Mouse (Mus musculus) neural tube, embryonic 11.5 days (tissue): ENCODE data around the gene Cmklr1. TPM values are rescaled to one million over a fixed set of nuclear protein-coding genes. Genes with fewer than 3 reads are reported as not detected.

Source experiments
- ATAC-seq: fragments of 200-750 bp; cut with Nextera tagmentation; 2 replicates; pipeline ENCODE4 v1.8.0; 2017; ENCODE audit warnings: moderate number of reproducible peaks, mild to moderate bottlenecking, moderate TSS enrichment, moderate library complexity; ENCODE audit not compliant: insufficient read depth, low FRiP score, low TSS enrichment
- DNase-seq: peaks from one replicate; pipeline ENCODE4 v3.0.0-alpha.2; 2015; ENCODE audit warnings: low spot score
- H3K27ac ChIP-seq: fragments of 300-500 bp; sonication (generic); 2 replicates; pipeline ENCODE4 v1.5.1; 2014; ENCODE audit warnings: low read depth, mild to moderate bottlenecking, low read length
- H3K27me3 ChIP-seq: fragments of 300-500 bp; sonication (generic); 2 replicates; pipeline ENCODE4 v1.6.1; 2014; ENCODE audit warnings: mild to moderate bottlenecking, low read length, mixed read lengths; ENCODE audit not compliant: control insufficient read depth, insufficient read depth
- H3K36me3 ChIP-seq: fragments of 300-500 bp; sonication (generic); 2 replicates; pipeline ENCODE4 v1.6.1; 2014; ENCODE audit warnings: mild to moderate bottlenecking, low read length, moderate library complexity, mixed read lengths; ENCODE audit not compliant: control insufficient read depth, insufficient read depth
- H3K4me1 ChIP-seq: fragments of 300-500 bp; sonication (generic); 2 replicates; pipeline ENCODE4 v1.6.1; 2014; ENCODE audit warnings: low read length, mixed read lengths; ENCODE audit not compliant: control insufficient read depth, insufficient read depth
- H3K4me2 ChIP-seq: fragments of 300-500 bp; sonication (generic); 2 replicates; pipeline ENCODE4 v1.6.1; 2014; ENCODE audit warnings: low read depth, mild to moderate bottlenecking, moderate library complexity
- H3K4me3 ChIP-seq: fragments of 300-500 bp; sonication (generic); 2 replicates; pipeline ENCODE4 v1.5.1; 2014; ENCODE audit warnings: low read depth, low read length
- H3K9ac ChIP-seq: fragments of 300-500 bp; sonication (generic); 2 replicates; pipeline ENCODE4 v1.6.1; 2014; ENCODE audit warnings: mild to moderate bottlenecking, low read length
- H3K9me3 ChIP-seq: fragments of 300-500 bp; sonication (generic); 2 replicates; pipeline ENCODE4 v1.6.1; 2016; ENCODE audit warnings: low read length; ENCODE audit not compliant: control insufficient read depth
- WGBS: fragments of 180-500 bp; shearing (Covaris S2); extraction: QIAGEN DNeasy Blood & Tissue Kit; methylation state at CpG from one replicate; pipeline ENCODE4 v1.1.7; 2014; 5-methylcytosine and 5-hydroxymethylcytosine counted together
- polyA plus RNA-seq: library from polyadenylated mRNA; unstranded; fragments of >200 nt; fragmentation: Nextera tagmentation; extraction: Ambion mirVana; gene quantifications from 2 replicates; pipeline ENCODE4 v1.2.1, GENCODE M21; 2014

Gene Cmklr1
- polyA plus RNA-seq, 1 experiment from 2014 or later = 1.8 TPM

GRCm38 (mm10) chr5:113634024-113634651, 16.1 kb downstream of the Cmklr1 start:
- 42% methylated on average over 13 of the region's 13 CpGs for WGBS
- Histone ChIP-seq H3K36me3 (no peaks in the 10 kb centered on the region), H3K4me2 (no peak overlapping the region), H3K4me3 (no peak overlapping the region), H3K4me1 (peaks cover 4% of the 10 kb centered on the region), H3K27ac (no peak overlapping the region), H3K9ac (no peak overlapping the region), H3K9me3 (no peaks in the 10 kb centered on the region), H3K27me3 (no peaks in the 10 kb centered on the region)
- DNase-seq (no peak), ATAC-seq (no peak)

- Histone ChIP-seq H3K4me2 (no peak overlapping the region), H3K27me3 (no peaks in the 10 kb centered on the region), H3K4me1 (peaks cover 4% of the 10 kb centered on the region), H3K36me3 (no peaks in the 10 kb centered on the region), H3K9me3 (no peaks in the 10 kb centered on the region), H3K9ac (no peak overlapping the region), H3K4me3 (no peak overlapping the region), H3K27ac (no peak overlapping the region)
- 40% methylated on average over 9 of the region's 9 CpGs for WGBS
- DNase-seq (no peak), ATAC-seq (no peak)
These were observed 17.1 kb downstream of the Cmklr1 start for GRCm38 (mm10) chr5:113633037-113633714.

GRCm38 (mm10) chr5:113630116-113630515, 20.1 kb downstream of the Cmklr1 start:
- 63% methylated on average over 10 of the region's 10 CpGs for WGBS
- Histone ChIP-seq H3K27ac (no peak overlapping the region), H3K27me3 (no peaks in the 10 kb centered on the region), H3K4me3 (no peak overlapping the region), H3K36me3 (no peaks in the 10 kb centered on the region), H3K4me2 (no peak overlapping the region), H3K9me3 (no peaks in the 10 kb centered on the region), H3K4me1 (peaks cover 6% of the 10 kb centered on the region), H3K9ac (no peak overlapping the region)
- ATAC-seq (no peak), DNase-seq (no peak)

GRCm38 (mm10) chr5:113629248-113629647, 21.0 kb downstream of the Cmklr1 start:
- ATAC-seq = no peak
- no peak for DNase-seq
- Histone ChIP-seq H3K4me3 (no peak overlapping the region), H3K4me1 (peaks cover 3% of the 10 kb centered on the region), H3K27ac (no peak overlapping the region), H3K9me3 (no peaks in the 10 kb centered on the region), H3K9ac (no peak overlapping the region), H3K4me2 (no peak overlapping the region), H3K27me3 (no peaks in the 10 kb centered on the region), H3K36me3 (no peaks in the 10 kb centered on the region)
- 93% methylated on average over 3 of the region's 3 CpGs for WGBS

GRCm38 (mm10) chr5:113627820-113628437, 22.3 kb downstream of the Cmklr1 start:
- H3K9me3 ChIP-seq = no peaks in the 10 kb centered on the region
- H3K9ac ChIP-seq = no peak overlapping the region
- H3K27ac ChIP-seq = no peak overlapping the region
- no peak overlapping the region for H3K4me2 ChIP-seq
- peaks cover 5% of the 10 kb centered on the region; the same call in 1 of the 2 replicates for H3K4me1 ChIP-seq
- H3K4me3 ChIP-seq = no peak overlapping the region
- WGBS = 60% methylated on average over 11 of the region's 11 CpGs
- no peaks in the 10 kb centered on the region for H3K27me3 ChIP-seq
- DNase-seq = no peak
- H3K36me3 ChIP-seq = no peaks in the 10 kb centered on the region
- ATAC-seq = no peak

GRCm38 (mm10) chr5:113626991-113627390, 23.2 kb downstream of the Cmklr1 start:
- ATAC-seq = no peak
- WGBS = 81% methylated on average over 5 of the region's 5 CpGs
- peaks cover 5% of the 10 kb centered on the region; the same call in 1 of the 2 replicates for H3K4me1 ChIP-seq

GRCm38 (mm10) chr5:113626352-113626751, 23.9 kb downstream of the Cmklr1 start:
- Histone ChIP-seq H3K4me1 (peaks cover 5% of the 10 kb centered on the region; the same call in 1 of the 2 replicates), H3K27me3 (no peaks in the 10 kb centered on the region), H3K27ac (no peak overlapping the region), H3K36me3 (no peaks in the 10 kb centered on the region), H3K9me3 (no peaks in the 10 kb centered on the region), H3K4me3 (no peak overlapping the region), H3K9ac (no peak overlapping the region), H3K4me2 (no peak overlapping the region)
- ATAC-seq (no peak), DNase-seq (no peak)
- WGBS = 83% methylated on average over 8 of the region's 8 CpGs

More at GRCm38 (mm10) chr5:113626991-113627390, 23.2 kb downstream of the Cmklr1 start:
- Histone ChIP-seq H3K27me3 (no peaks in the 10 kb centered on the region), H3K4me2 (no peak overlapping the region), H3K9me3 (no peaks in the 10 kb centered on the region), H3K9ac (no peak overlapping the region), H3K27ac (no peak overlapping the region), H3K4me3 (no peak overlapping the region), H3K36me3 (no peaks in the 10 kb centered on the region)
- no peak for DNase-seq

GRCm38 (mm10) chr5:113625068-113625467, 25.2 kb downstream of the Cmklr1 start:
- no peak for DNase-seq
- Histone ChIP-seq H3K27me3 (no peaks in the 10 kb centered on the region), H3K9me3 (no peaks in the 10 kb centered on the region), H3K27ac (no peak overlapping the region), H3K4me3 (no peak overlapping the region), H3K4me1 (peaks cover 5% of the 10 kb centered on the region; the same call in 1 of the 2 replicates), H3K9ac (no peak overlapping the region), H3K4me2 (no peak overlapping the region), H3K36me3 (no peaks in the 10 kb centered on the region)
- WGBS = 93% methylated on average over 4 of the region's 4 CpGs
- ATAC-seq = no peak
